Mouse (Mus musculus) spleen, postnatal 14 days (tissue): ENCODE data around the gene Sgcg.

Experiments used
- DNase-seq, 2 experiments: peaks; one replicate each; pipeline ENCODE4 v3.0.0; 2021 to 2022; ENCODE audit warnings: low spot score in 2 of 2

Gene Sgcg

GRCm38 (mm10) chr14:61232016-61232568 is 26.2 kb downstream of the Sgcg start:
- DNase-seq = no peak

- no peak for DNase-seq
Measured at GRCm38 (mm10) chr14:61230179-61230578, 28.1 kb downstream of the Sgcg start.

- no peak for DNase-seq
Measured at GRCm38 (mm10) chr14:61229763-61230162, 28.5 kb downstream of the Sgcg start.

- no peak for DNase-seq
Measured at GRCm38 (mm10) chr14:61226151-61226550, 32.1 kb downstream of the Sgcg start.

- no peak for DNase-seq
Measured at GRCm38 (mm10) chr14:61224387-61225077, 33.8 kb downstream of the Sgcg start.

GRCm38 (mm10) chr14:61223740-61224139 is 34.5 kb downstream of the Sgcg start:
- DNase-seq = no peak

GRCm38 (mm10) chr14:61222506-61222905 is 35.8 kb downstream of the Sgcg start:
- DNase-seq = no peak

GRCm38 (mm10) chr14:61221166-61221565 is 37.1 kb downstream of the Sgcg start:
- DNase-seq = no peak

GRCm38 (mm10) chr14:61211754-61212153 is 46.5 kb downstream of the Sgcg start:
- no peak for DNase-seq

GRCm38 (mm10) chr14:61210111-61210510 is 48.2 kb downstream of the Sgcg start:
- DNase-seq = no peak

GRCm38 (mm10) chr14:61194416-61194815 is 63.9 kb downstream of the Sgcg start:
- no peak for DNase-seq

GRCm38 (mm10) chr14:61192326-61192725 is 66.0 kb downstream of the Sgcg start:
- DNase-seq = no peak

- DNase-seq = no peak
Measured at GRCm38 (mm10) chr14:61191904-61192303, 66.4 kb downstream of the Sgcg start.

- peak; percentile 51 to 63 for DNase-seq
Measured at GRCm38 (mm10) chr14:61173229-61173628, 85.1 kb downstream of the Sgcg start.

- peak; percentile 99 for DNase-seq
Measured at GRCm38 (mm10) chr14:61172548-61173158, 85.6 kb downstream of the Sgcg start.

GRCm38 (mm10) chr14:61171261-61171970 is 86.9 kb downstream of the Sgcg start:
- DNase-seq = no peak
